Mouse (Mus musculus) CD4-positive helper T cell, adult 2 months (primary cell): ENCODE measurements around the gene Prrc2a.

Experiments used
- DNase-seq: peaks from one replicate; pipeline ENCODE4 v3.0.0-alpha.2; 2012; ENCODE audit warnings: low read depth, missing footprints, low spot score

The Prrc2a gene

DNA sequence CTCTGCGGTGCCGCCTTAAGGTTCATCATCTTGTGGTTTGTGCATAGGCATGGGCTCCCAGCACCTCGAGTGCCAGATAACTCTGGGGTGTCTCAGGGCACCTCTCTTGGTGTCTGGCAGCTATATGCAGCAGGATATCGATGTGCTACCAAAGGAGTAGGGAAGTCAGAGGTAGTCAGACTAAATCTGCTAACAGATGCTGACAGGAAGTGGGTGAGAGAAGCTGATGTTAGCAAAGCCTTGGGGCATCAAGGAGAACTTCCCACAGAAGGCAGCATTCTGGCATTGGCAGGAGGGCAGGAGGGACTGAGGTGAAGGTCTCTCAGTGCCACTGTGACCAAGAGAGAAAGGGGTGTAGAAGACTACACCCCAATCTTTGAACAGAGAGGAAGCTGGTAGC is 25.4 kb upstream of the Prrc2a start:
- DNase-seq: peak; percentile 78

DNA sequence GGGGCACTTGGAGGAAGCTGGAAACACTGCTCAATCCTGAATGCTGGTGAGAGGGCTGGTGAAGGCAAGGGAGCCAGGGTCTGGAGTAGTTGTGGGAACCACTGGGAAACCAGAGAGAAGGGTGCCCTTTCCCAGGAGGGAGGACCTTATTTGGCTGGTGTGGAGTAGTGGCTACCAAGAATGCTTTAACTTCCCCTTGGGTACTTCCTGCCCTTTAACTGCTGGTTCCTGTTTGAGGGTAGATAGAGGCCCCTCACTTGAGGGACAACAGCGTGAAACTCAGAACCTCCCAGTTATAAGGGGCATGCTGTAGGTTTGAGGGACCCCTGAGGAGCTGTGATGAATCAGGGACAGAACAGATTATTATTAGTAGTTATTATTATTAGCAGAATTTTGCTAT is 24.5 kb upstream of the Prrc2a start:
- no peak for DNase-seq

DNA sequence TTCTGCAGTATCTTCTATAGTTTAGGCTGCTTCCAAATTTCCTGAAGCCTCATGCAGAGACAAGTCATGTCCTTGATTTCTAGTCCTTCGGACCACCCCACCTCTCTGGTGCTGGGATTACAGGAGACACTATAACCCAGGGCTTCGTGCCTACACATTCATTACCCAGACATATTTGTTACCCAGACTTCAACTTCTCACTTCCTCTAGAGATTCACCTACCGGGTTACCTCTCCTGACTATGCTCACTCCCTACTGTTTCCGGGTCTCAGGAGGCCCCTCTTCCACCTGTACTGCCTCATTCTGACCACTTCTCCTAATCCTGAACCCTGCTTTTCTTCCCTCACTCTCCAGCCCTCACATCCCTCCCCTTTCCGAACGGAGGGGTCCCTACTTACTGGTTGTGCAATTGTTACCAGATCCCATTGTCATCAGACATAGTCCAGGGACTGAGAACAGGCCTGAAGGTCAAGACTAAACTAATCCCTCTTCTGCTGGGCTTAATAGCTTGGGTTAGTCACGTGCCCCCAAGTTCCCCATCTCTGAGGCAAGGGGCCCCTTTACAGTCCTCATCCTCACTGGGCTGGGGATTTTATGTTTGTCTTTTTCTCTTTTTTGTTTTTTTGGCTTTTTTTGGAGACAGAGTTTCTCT is 23.4 kb upstream of the Prrc2a start, which contains the start of gene Lst1:
Lst1 (minus strand) TSS at position 481 of the 652 bp plus-strand sequence.
- no peak for DNase-seq

DNA sequence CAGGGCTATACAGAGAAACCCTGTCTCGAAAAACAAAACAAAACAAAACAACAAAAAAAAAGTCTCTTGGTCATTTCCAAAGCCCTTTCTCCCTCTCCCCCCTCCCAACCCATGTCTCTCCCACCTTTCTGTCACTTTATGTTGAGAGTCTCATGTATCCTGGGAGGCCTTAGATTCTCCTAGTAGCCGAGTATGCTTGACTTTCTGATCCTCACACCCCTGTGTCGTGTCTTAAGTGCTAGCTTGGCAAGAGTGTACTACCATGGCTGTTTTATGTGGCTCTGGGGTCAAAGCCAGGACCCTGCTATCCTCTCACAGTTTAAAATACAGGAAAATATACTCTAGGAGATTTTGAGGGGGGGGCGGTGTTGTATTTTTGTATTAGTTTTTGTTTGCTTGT is 22.6 kb upstream of the Prrc2a start:
- DNase-seq: no peak

DNA sequence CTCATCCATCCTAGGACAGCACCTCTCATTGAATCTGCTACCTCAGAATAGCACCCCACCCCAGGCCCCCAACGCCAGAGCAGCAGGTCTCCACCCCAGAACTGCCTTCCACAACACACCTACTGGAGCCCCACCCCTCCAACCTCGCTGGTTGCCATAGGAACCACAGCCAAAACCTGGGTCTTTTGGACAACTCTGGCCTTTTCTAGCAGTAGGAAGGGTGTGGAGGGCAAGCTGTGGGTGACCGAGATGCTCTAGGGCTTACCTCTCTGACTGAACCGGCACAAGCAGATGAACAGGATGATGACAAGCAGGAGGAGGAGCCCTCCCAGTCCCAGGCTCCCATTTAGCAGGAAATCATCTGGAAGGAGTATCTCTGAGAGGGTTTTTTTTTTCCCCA is 22.0 kb upstream of the Prrc2a start:
- DNase-seq: peak; percentile 87

DNA sequence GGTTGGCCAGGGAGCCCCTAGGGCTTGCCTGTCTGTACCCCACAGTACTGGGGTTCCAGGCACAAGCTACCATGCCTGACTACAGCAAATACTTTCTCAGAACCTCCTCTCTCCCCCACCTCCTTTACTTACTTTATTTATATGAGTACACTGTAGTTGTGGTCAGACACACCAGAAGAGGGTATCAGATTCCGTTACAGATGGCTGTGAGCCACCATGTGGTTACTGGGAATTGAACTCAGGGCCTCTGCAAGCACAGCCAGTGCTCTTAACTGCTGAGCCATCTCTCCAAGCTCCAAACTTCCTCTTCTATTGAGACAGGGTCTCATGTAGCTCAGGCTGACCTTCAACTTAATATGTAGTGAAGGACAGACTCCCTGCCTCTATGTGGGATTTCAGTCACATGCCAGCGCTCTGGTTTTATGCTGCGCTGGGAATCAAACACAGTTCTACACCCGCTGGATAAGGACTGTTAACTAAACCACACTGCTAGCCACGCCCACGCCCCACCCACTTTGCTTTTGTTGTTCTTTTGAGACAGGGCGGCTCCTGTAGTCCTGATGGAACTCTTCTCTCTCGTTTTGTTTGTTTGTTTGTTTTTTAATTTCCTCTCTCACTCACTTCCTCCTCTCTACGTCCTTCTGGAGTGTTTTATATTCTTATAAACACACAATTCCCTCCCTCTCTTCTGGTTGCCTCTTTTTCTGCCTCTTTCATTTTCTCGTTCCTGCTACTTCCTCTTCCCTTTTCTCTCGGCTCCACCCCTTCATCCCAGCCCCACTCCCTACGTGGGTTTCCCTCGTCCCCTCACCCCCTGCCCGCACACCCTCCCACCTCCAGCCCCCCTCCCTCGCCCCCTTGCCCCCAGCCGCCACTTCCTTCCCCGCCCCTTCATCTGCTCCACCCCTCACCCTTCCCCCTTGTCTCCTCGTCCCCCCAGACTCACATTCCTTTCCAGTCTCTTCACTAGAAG is 21.2 kb upstream of the Prrc2a start:
- DNase-seq: peak; percentile 88

DNA sequence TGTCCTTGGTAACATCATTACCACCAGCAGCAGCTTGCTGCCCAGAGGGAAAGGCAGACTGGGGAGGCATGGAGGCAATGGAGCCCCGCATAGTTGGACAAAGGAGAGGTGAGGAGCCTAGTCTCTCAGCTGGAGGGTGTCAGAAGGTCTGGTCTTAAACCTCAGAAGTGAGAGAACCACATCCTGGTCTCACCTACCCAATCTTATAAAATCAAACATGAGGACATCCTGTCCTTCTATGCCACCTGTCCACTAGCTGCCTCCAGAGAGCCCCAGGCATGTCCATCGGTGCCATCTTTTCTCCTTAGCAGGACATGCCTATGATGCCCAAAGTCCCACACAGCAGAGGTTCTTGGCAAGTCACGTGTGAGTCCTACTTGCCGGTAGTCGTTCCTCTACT is 15.4 kb upstream of the Prrc2a start:
- DNase-seq: no peak

DNA sequence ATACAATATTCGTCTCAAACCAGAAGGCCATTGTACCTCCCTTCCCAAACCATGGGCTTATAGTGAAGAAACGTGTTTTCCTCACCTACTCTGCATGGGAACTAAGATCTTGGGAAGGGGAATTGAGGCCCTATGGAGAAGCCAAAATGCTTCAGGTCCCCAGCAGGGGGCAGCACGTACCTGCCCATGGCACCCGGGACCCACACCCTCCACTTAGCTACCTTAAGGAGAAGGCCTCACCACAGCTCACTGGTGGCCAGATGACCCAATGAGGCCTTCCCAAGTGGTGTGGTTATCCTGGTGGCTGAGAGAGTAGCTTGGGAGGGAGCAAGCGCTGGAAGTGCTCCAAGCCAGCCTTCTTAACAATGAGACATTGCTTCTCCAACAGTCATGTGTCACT is 13.8 kb upstream of the Prrc2a start:
- peak; percentile 80 for DNase-seq

DNA sequence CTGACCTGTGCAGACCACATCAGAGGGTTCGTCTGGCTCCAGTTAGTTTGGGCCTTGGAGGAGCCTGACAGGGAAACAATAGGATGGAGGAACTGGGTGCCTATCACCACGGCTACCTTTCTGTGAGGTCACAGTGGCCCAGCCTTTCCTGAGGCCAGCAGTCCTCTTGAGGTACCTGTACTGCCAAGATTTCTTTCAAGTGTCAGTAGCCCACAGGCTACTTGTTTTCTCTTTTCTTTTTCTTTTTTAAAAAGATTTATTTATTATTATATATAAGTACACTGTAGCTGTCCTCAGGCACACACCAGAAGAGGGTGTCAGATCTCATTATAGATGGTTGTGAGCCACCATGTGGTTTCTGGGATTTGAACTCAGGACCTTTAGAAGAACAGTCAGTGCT is 11.3 kb upstream of the Prrc2a start, which contains the start of gene Aif1:
Aif1 (minus strand) TSS at position 101 of the 400 bp plus-strand sequence.
- no peak for DNase-seq

DNA sequence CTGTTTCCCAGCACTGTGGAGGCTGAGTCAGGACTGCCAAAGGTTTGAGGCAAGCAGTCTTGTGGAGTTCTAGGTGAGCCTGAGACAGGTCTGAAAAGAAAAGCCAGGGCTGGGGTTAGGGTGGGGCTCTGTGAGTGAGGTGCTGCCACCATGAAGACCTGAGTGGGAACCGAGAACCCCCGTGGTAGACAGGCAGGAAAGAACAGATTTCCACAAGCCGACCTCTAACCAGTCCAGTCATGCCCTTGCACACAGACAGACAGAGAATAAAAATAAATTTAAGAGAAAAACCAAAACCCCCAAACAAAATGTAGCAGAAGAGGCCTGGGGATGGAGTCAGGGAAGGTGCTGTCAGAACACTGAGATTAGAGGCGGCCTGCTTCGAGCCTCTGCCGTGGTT is 10.7 kb upstream of the Prrc2a start:
- no peak for DNase-seq

DNA sequence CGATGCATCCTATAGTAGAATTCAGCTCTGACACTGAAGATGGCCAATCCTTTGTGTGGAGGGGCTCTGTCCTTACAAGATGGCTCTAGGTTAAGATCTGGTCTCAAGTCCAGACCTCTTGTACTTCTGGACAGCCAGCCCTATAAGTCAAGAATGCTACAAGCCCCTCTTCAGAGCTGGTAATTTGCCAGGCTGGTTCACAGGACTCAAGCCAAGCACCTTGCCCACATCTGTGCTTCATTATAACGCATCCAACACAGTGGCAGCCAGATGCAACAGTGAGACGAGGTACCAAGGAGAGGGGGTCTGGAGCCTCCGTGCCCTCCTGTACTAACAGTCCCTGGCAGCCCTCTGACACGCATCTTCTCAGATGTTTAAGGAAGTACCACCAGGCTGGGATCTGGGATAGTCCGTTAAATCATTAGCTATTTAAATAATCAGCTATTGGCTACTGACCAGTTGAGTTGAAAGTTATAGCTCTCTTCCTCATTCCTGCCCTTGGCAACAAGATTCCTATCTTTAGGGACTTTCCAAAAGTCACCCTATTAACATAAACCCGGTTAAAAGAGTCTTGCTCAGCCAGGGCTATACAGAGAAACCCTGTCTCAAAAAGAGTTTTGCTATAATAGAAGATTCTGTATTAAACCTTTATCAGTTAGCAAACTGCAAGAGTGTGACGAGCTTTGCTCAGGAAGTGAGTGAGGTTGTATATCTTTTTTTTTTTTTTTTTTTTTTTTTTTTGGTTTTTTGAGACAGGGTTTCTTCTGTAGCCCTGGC is 9.7 kb upstream of the Prrc2a start:
- DNase-seq: peak; percentile 66

DNA sequence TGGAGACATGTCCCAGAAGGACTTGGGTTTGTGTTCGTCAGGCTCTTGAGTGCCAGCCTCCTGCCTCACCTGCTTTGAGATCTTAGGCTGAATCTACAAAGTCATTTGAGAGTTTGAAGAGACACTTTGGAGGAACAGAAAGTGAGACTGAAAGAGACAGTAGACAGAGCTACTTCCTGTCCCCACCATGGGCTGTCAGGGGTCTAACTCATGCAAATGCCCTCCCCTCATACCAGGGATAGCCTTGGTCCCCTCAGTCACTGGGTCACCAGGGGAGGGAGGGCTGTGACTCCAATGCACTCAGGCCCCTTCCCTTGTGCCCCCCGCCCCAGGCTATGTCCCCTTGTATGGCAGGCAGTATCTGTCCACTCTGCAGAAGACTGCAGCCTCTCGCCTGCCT is 8.6 kb upstream of the Prrc2a start:
- peak; percentile 71 for DNase-seq

DNA sequence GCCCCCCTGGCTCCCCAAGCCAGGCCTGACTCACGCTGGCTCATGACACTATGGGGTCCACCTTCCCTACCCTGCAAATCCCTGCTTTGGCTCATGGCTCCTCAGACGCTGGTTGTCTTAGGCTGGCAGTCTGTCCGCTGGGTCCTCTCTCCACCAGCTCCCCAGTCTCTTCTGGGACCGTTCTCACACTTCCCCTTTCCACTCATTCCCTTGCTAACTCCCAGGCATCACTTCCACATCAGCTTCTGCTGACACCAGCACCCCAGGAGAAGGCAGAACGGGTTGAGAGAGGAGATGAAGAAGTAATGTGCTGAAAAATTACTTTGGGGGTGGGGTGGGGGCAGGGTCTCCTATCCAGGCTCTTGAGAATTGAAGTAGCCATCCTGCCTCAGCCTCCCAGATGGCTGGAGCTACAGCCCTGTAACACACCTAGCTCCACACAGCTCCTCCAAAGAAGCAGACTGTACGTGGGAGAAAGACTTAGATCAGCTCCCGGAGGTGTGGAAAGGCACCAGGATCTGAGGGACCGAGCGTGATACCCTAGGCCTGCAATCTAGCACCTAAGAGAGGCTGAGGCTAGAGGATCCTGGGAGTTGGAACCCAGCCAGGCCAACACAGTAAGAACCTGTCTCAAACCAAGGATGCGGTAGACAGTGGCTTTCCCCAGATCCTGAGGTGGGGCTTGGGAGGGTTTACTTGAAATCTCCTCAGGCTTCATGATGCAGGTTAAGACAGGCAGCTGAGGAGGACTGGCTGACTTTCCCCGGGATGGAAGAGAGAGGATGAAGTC is 7.9 kb upstream of the Prrc2a start:
- peak; percentile 77 for DNase-seq

DNA sequence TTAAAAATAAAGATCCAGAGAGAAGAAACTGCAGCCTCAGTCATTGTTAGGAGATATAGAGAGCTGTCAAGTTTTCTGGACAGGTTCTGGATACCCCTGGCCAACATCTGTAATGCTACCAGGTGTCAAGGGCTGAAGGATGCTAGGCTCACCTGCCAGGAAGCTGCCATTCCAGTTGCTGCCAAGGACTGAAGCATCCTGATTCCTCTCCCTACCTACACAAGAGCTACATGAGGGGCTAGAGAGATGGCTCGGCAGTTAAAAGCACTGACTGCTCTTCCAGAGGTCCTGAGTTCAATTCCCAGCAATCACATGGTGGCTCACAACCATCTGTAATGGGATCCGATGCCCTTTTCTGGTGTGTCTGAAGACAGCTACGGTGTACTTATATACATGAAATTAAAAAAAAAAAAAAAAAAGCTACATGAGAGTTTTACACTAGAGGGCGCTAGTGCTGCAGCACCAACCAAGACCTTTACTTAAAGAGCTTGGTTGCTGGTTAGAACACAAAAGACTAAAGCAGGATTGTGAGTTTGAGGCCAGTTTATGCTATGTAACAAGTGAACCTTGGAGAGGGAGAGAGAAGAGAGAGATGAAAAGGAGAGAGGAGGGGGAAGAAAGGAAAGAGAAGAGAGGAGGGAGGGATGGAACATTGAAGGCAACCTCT is 4.0 kb upstream of the Prrc2a start:
- peak; percentile 87 for DNase-seq

DNA sequence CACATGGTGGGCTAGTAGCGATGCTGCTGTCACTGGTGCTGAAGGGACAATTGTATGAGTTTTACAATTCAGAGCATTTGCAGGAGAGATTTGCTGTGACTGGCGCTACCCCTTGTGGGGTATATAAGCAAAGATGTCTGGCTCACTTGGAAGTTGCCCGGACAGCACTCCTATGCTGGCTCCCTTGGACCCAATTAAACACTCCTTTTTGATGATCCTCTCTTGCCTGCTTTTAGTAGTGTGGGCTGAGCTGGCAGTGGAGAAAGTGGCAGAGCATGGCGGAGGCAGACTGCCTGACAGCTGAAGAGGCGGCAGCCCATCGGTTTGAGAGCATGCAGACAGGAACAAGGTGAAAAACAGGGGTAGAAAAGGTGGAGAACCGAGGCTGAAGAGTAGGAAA is 3.1 kb upstream of the Prrc2a start:
- DNase-seq: no peak

DNA sequence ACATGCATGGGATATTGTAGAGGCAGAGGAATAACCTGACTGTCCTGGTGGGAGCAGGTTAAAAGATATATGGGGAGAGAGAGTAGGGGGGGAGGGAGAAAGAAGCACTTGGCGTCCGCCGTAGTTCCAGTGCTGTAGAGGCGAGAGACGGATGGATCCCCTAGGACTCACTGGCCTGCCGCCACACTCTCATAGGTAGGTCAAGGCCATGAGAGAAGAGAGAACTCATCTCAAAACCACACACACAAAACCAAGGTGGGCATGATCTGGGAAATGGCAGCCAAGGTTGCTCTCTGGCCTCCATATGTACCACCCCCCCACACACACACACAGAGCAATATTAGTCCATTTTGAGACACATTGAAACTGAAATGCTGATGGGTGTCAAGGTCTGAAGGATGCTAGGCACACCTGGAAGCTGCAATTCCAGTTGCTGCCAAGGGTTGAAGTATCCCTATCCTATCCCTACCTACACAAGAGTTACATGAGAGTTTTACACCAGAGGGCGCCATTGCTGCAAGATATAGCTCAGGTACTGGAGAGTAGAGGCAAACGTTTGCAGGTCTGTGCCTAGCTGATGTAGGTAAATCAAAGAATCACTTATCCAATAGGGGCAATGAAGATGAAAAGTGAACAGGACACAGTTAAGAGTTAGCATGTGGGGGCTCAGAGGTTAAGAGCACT is 1.8 kb upstream of the Prrc2a start:
- DNase-seq: peak; percentile 89

DNA sequence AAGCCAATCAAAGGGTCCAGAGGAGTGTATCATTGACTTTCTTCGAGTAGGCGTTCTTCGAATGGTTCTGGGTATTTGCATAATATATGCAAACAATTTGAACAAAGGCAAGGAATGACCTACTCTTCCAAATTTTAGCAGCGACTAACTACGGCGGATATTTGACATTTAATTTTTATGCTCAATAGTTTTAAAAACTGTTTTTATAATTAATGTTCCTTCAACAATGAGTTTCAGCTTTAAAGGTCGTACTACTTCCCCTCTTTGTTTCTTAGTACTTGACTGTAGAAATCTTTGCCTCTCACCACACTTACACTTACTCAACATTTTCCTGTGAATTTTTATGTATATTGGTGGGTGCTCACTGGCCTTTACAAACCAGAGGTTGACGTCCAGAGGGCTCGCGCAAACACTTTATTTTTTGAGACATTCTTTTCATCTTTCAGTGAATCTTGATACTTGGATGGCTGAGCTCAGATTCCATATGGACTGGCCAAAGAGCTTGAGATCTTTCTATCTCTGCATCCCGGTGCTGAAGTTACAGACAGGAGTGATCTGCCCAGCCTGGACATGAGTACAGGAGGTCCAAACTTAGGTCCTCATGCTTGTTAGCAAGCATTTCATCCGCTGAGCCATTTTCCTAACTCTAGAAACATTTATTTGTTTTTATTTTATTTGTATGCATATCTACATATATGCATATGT is 906 bp upstream of the Prrc2a start:
- no peak for DNase-seq

DNA sequence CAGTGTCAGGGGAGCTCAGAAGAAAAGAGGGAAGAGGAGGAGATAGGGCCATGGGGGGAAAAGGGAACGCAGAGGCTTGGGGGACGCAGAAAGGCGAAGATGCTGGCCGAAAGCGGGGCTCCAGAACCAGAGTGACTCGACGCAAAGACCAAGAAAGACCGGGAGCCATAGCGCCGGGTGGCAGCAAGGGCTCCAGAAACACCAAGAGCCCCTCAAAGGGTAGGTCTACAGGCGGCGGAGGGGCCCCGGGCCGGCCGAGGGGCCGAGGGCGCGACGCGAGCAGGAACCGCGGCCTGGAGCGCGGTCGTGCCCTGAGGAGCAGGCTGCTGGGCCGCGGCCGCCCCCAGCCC is 504 bp downstream of the Prrc2a start:
- DNase-seq: no peak

DNA sequence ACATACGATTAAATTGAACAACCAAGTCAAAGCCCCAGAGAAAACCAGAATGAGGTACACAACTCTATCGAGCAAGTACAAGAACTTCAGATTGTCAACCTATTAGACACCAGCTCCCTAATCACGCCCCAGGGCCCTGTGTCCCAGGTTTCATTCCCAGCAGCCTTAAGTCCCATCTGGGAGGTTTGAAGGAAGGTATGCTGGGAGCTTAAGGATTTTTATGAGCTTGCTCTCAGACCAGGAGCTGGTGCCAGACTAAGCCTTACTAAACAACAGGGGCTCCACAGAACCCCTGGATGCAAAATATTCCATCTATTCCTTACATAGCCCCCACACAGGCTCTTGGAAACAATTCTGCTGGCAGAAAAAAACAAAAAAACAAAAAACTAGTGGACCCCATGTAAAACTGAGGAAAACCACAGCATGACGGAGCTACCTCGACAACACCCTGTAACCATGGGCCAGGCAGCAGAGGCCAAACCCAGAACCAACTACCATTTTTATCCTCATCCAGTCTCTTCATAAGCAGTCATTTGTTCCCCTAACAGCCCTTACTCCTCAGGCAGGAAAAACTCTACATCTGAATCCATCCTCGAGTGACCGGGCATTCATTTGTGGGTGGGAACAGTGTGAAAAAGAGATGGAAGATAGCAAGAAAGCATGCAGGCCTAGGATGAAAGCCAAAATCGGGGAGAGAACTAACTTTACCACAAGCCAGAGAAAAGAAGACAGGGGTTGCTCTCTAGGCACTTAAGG is 1.2 kb downstream of the Prrc2a start:
- DNase-seq: peak; percentile 37
